Mouse (Mus musculus): ENCODE measurements around the gene Cars2.
A peak's percentile ranks its signal among the peaks of the same experiment; 100 is the strongest.
"Not testable (repeated sequence)": the region's sequence is repeated elsewhere in the genome, so short reads cannot be mapped to it uniquely, and the experiment has no call there.

Cars2 gene

DNA sequence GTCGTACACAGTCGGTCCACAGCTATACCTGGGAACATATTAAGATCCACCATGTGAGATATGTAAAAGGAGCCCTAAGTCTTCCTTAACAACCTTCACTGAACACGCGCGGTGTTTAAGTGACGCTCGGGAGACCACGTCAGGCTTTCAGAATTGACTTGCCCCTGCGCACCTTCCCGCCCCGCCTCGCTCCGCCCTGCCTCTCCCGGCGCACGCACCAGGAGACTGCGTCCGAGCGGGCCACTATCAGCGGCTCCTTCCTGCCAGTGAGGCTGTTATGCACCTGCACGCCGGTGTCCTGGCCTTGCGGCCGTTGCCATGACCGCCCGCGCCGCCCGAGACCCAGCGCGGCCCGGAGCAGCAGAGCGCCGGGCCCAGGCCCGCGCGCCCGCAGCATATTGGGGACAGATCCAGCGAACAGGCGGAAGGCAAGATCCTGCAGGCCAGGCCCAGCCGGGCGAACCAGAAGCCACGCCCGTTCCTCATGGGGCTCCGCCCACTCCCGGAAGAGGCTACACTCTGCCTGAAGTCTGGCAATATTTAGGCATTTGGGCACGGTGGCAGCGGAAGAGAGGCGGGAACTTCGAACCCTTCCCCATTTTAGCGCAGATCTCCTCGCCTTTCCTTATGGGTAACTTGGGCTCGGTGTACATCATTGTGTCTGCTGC, at the start of gene Cars2:
Cars2 (minus strand) TSS at position 503 of the 668 bp plus-strand sequence.
- peak; percentile 79 to 85 for DNase-seq (ENCODE audit: low spot score in 2 of 2)

- DNase-seq (ENCODE audit: low spot score in 2 of 2), result no peak
Observed at GRCm38 (mm10) chr8:11593222-11593884, 42.8 kb upstream of the Cars2 start.

GRCm38 (mm10) chr8:11592296-11592695, 41.7 kb upstream of the Cars2 start:
- no peak for DNase-seq (ENCODE audit: low spot score in 2 of 2)

- DNase-seq (ENCODE audit: low spot score in 2 of 2), result no peak
Observed at GRCm38 (mm10) chr8:11591837-11592236, 41.3 kb upstream of the Cars2 start.

DNA sequence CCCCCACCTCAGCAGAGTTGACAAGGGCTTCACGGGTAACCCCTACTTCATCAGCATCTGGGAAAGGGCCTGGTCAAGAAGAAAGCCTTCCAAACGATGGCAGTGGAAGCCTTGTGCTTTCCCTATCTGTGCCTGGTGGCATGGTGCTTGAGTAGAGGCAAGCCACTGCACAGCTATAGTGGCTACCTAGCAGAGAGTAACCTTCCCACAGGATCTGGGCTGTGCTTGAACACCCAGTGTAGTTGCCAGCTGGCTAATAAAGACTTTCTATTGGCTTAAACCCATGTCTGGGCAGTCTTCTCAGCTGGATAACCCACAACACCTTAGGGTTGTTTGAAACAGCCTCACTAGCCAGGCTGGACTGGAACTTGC, 35.8 kb upstream of the Cars2 start:
- DNase-seq (ENCODE audit: low spot score in 2 of 2), result no peak

DNA sequence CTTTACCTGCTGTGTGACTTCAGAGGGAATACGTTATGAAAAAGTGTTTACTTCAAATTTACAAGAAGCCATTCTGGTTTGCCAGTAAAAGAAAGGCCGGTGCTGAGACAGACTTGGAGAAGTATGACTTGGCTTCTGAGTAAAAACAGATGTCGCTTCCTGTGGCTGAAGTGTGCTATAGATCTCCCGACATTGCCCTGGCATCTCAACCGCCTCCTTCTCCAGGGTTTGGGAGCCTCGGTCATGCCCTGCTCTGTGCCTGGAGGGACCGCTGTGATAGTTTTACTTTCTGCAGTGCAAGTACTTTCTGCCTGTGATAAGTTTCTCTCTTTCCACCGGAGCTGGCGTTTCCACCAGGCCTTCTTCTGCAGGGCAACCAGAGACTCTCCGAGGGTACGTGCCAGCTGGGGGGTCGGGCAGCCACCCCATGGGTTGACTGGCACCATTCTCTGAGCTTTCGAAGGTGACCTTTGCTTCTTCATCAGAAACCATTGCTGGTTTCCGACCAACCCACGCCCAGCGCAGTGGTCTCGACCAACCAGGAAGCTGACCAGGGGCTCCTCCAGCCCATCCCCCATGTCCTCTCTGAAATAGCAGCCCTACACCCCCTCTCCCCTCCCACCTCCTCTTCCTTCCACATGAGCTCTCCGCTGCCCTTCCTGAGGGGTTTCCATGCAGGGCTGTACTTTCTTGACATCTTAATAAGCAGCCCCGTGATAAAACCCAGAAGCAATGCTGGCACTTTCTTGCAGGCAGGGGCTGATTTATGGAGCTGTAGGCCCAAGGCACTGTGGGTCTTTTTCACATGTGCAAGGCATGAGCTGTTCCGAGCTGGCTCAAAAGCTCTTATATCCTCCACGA, 35.2 kb upstream of the Cars2 start:
- DNase-seq (ENCODE audit: low spot score in 2 of 2), result no peak

GRCm38 (mm10) chr8:11575604-11576384, 25.2 kb upstream of the Cars2 start:
- DNase-seq (ENCODE audit: low spot score in 2 of 2), result no peak

- no peak for DNase-seq (ENCODE audit: low spot score in 2 of 2)
Observed at GRCm38 (mm10) chr8:11574911-11575603, 24.5 kb upstream of the Cars2 start.

DNA sequence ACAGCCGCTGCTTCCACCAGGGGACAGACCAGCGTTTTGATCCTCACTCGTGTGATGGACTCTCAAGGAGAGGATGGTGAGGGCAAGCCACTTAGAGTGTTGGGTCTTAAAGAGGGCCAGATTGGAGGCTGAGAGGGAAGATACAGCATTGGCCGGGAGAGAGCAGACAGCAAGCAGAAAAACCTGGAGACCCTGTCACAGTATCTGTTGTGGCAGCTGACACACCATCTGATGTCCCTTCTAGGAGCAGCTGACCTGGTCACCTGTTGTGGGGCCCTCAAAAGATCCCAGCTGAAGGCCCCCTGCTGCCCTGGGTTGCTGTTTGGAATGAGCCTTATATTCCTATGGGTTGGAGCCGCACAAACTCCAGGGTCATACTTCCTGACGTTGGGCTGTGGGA, 21.8 kb upstream of the Cars2 start:
- DNase-seq (ENCODE audit: low spot score in 2 of 2), result no peak

- DNase-seq (ENCODE audit: low spot score in 2 of 2), result no peak
Observed at GRCm38 (mm10) chr8:11571950-11572349, 21.4 kb upstream of the Cars2 start.

DNA sequence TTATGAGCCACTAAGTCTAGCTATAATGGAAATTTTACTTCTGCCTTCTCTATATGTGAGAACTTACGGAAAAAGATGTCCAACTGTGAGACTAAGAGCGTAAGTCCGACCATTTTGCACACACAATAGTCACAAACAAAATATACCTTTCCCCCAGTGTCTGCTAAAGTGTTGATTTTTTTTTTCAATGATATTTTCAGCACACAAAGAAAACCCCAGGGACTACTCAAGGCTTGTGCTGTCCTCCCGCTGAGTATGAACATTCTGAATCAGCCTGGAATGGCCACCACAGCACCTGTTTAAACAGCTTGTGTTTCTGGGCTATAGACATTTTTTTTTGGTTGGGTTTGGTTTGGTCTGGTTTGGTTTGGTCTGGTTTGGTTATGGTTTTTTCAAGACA, 20.2 kb upstream of the Cars2 start:
- DNase-seq (ENCODE audit: low spot score in 2 of 2), result no peak

GRCm38 (mm10) chr8:11569260-11570097, 18.9 kb upstream of the Cars2 start:
- no peak for DNase-seq (ENCODE audit: low spot score in 2 of 2)

- DNase-seq (ENCODE audit: low spot score in 2 of 2), result not testable (repeated sequence)
Observed at GRCm38 (mm10) chr8:11568193-11568592, 17.6 kb upstream of the Cars2 start.

DNA sequence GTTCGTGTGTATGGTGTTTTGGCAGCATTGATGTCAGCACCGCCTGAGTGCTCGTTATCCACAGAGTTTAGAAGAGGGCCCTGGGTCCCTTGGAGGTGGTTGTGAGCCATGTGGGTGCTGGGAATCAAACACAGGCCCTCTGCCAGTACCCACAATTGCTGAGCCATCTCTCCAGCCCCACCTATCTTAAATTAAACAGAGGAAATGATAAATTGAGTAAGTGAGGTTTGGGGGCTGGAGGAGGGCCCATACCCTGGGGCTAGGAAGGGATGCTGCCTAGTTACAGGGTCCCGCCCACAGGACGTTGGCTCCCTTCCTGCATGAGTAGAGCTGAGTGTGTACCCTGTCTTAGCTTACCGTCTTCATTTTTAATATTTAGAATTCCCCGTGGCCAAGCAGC, 14.1 kb upstream of the Cars2 start:
- DNase-seq (ENCODE audit: low spot score in 2 of 2), result no peak

DNA sequence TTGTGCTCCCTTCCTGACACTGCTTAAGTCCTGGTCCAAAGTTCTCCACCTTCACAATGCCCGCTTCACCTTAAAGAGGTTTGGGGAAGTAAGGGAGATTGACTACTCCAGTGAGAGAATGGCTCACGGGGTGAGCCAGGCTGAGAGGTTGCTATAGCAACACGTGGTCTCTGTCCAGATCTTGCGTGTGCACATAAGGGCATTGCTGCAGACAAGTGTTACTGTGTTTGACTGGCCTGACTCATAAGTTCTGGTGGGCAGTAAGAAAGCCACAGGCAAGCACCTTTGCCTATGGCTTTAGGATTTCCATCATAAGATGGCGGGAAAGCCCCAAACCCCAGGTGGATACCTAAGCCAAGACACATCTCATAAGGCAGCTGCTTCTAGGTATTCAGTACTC, 13.7 kb upstream of the Cars2 start:
- no peak for DNase-seq (ENCODE audit: low spot score in 2 of 2)

- no peak for DNase-seq (ENCODE audit: low spot score in 2 of 2)
Observed at GRCm38 (mm10) chr8:11560220-11560619, 9.6 kb upstream of the Cars2 start.

GRCm38 (mm10) chr8:11559511-11559910, 8.9 kb upstream of the Cars2 start:
- DNase-seq (ENCODE audit: low spot score in 2 of 2), result no peak

- DNase-seq (ENCODE audit: low spot score in 2 of 2), result peak; percentile 93 to 95
Observed at GRCm38 (mm10) chr8:11557768-11558629, 7.4 kb upstream of the Cars2 start.

DNA sequence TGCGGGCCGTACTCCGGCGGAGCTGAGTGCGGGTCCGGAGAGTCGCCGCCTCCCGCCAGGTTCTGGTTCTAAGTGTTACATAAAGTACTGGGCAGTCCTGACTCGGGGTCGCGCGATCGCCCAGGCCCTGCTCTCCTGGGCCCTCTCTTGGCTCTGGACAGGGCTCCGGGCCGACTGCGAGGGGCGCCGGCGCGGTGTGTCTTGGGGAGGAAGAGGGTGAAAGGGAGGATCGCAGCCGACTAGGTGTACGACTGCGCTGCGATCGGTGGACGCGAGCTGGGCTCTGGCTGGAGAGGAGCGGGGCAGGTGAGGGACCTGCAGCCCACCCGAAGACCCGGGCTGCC, 6.8 kb upstream of the Cars2 start:
- DNase-seq (ENCODE audit: low spot score in 2 of 2), result peak in 1 of 2 experiments; percentile 46

All from frontal cortex, postnatal 14 days (tissue).